Mouse (Mus musculus) c-Kit-positive CD71-negative TER-119-negative erythroid progenitor cells, embryonic 14.5 days (primary cell): ENCODE data around the gene Pask.
A peak's percentile ranks its signal among the peaks of the same experiment; 100 is the strongest.
"Not testable (repeated sequence)": the region's sequence is repeated elsewhere in the genome, so short reads cannot be mapped to it uniquely, and the experiment has no call there.

Source experiments
- DNase-seq: peaks from one replicate; pipeline ENCODE4 v3.0.0-alpha.2; 2013; ENCODE audit warnings: low read depth

The Pask gene

DNA sequence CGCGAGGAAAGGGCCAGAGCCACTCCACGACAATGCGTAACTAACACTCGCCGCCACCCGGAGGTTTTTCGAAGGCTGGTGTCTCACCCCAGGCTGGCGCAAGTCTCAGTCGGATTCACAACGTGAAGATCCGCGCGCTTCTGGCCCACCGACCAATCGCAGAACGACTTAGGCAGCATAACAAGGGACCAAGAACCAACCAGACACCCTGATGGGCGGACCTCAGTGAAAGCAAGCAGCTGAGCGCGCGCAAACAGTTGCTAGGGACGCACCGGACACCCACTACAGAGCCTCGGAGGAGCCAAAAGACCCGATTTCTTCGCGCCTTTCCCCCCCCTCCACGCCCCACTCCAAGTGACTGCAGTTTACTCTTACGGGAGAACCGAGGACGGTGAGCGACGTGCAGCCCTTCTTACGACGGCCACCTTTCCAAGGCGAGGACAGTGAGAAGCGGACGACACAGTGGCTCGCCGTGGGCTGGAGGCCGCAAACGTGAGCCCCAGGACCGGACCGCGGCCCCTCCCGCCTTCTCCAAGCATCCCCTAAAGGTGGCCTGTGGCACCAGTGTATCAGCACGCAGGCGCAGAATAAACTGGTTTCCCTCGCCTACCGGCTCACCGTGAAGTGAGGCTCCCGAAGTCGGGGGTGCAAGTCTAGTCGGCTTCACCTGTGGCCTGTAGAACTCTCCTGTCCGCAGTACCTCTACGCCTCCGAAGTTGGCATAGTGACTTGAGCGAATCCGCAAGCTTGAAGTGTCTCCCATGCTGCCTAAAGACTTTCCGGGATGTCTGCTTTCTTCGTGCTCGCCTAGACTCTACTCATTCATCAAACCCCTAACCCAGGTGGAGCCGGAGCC is at the start of gene Pask, which contains the start of gene Ppp1r7:
Gene Pask (minus strand): TSS at position 835 of the 856 bp plus-strand sequence.
Gene Ppp1r7 (plus strand): TSS at position 207 of the 856 bp plus-strand sequence.
- peak; percentile 94 for DNase-seq

DNA sequence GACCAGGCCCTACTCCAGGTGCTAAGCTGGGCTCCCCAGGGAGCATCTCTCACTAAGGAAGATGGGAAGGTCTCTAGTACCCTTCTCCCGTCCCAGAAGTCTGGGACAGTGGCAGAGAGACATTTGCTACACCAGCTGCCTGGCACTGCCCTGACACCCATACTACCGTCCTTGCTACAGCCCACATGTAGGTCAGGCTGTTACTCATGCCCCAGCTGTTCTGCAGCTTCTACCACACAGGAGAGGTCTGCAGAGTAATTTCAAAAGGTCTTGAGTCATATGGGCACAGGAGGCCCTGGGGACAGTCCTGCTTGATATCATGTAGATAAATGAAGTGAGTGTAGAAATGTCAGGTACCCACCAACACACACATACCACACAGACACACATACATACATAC is 45.6 kb upstream of the Pask start:
- DNase-seq: no peak

DNA sequence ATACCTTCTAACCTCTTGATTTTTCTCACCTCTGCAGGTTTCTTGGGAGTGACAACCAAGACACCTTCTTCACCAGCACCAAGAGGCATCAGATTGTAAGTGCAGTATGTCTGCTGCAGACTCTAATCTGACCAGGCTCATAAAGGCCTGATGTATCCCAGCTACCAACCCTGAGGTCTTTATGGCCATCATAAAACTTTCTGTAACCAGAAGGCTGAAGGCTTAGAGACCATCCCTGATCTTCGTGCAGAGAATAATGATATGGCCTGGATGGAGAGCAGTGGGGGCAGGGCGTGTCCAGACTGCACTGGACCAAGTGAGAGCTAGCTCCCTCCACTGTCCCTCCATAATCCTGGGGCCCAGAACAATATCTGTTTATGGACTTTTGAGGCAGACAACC is 43.9 kb upstream of the Pask start:
- no peak for DNase-seq

DNA sequence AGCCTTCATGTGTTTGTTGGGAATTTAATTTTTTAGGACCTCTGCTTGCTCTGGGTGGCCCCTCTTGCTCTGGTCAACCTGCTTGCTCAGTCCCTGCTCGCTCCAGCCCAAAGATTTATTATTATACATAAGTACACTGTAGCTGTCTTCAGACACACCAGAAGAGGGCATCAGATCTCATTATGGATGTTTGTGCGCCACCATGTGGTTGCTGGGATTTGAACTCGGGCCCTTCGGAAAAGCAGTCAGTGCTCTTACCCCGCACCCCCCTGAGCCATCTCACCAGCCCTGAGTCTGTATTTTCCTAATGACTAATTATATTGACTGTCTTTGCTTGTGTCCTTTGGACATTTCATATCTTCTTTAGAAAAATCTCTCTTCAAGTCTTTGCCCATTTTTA is 35.8 kb upstream of the Pask start:
- no peak for DNase-seq

DNA sequence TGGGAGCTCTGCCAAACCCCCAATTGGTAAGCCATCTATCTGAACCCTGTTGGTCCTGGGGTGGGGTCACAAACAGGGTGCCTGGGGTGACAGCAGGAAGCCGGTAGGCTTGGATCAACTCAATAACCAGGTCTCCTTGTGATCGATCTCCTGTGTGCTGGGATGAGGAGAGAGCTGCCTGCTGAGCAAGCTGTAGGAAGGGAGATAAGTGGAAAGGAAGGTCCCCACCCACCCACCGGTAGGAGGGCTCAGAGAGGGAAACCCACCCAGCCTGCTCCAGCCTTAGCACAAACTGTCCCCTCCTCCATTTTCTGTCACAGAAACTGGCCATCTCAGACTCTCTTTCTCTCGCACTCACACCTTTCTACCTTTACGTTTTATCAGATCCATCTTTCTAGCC is 34.0 kb upstream of the Pask start:
- no peak for DNase-seq

DNA sequence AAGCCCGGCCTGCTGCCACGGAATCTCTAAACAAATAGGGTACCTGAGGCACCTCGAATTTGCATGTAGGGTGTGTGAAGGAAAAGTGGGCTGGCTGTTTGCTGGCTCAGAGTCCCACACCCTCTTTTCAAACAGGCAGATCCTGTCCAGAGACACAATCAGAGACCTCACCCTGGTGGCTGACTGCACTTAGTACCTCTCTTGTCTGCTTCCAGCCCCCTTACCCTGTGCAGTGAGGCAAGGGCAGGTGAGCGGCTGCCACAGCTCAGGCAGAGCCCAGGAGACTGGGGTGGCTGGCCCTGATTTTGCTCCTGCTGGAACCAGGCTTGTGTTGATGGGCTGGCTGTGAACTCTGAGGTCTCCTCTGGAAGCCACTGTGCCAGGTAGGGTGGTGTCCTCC is 30.4 kb upstream of the Pask start, which contains the start of gene Ano7:
Gene Ano7 (plus strand): TSS at position 266 of the 400 bp plus-strand sequence.
- no peak for DNase-seq

DNA sequence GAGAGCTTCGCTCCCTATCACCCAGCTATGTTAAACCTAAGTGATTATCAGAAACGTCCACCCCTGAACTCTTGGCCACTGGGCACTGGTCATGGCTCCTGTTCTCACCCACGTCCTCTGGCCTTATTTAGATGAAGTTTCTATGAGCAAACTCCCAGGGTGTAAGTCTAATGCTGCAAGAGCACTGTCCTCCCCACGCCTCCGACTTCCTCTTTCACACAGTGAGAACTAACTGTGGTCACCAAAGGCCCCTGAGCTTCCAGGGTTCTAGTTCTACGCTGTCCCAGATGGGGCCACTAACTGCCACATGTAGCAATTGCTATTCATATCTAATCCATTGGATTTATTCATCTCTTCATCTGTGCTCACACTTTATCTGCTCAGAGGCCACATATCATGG is 22.4 kb upstream of the Pask start:
- DNase-seq: peak; percentile 13

DNA sequence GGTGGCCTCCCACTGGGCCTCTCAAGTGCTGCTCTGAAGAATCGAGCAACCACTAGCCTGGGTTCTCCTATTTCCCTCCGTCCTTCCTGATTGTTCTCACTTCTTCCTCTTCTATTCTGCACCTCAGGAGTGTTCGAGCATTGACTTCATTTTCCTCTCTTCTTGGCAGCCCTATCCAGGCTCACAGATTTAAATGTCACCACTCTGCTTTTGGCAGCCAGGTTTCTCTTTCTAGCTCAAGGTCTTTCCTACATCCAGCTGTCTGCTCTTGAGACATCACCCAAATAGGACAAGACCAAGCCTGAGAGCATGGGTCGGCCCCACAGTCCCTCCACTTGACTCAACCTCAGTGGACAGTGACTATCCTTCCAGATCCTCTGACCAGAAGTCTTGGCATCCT is 19.4 kb upstream of the Pask start:
- no peak for DNase-seq

DNA sequence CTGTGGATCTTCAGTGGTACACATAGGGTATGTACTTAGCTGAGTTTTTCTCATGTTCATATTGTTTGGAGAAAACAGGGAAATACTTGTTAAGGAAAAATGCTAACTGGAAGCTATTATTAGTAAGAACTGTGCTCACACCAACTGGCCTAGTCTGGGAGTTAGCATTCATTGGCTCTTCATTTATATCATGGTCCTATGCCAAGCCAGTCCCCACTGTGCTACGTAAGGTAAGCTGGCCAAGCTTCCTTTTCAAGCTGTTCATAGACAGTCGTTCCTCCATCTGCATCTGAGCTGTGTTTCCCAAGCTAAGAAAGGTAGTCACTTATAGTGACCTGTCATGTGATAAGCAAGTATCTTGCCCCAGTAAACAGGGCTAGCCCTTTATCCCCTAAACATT is 9.4 kb upstream of the Pask start:
- DNase-seq: no peak

DNA sequence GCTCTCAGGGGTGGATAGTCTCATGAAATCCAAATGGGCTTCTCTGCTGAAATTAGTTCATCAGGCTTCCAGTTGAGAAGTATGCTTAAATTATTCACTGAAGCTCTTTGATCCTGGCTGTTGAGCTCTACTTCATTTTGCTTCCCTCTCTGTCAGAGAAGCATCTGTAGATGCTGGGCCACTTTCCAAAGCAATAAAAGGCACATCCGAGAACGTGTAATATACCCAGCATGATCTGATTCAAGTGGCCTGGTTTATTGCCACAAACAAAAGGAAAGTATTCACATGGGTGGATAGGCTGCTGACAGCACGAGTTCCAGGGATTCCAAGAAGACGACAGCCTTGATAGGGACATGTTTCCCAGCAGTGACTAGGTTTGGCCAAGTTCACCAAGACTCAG is 6.4 kb upstream of the Pask start:
- no peak for DNase-seq

DNA sequence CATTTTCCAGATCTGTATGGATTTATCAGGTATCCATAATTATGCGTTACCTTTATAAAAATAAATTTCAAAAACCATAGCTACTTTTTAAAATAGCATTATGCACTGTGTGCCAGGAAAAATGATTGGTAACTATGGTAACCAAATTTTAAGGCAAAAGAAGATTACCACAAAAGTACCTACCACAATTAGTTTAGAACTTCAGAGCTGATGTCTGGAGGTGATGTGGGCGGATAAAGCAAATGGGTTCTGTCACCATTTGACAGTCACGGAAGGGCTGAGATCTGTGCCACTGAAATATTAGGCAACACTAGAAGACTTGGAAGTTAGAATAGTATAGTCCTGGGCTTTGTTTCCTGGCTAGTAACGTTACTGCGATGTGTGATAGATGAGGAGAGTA is 3.9 kb upstream of the Pask start:
- no peak for DNase-seq

DNA sequence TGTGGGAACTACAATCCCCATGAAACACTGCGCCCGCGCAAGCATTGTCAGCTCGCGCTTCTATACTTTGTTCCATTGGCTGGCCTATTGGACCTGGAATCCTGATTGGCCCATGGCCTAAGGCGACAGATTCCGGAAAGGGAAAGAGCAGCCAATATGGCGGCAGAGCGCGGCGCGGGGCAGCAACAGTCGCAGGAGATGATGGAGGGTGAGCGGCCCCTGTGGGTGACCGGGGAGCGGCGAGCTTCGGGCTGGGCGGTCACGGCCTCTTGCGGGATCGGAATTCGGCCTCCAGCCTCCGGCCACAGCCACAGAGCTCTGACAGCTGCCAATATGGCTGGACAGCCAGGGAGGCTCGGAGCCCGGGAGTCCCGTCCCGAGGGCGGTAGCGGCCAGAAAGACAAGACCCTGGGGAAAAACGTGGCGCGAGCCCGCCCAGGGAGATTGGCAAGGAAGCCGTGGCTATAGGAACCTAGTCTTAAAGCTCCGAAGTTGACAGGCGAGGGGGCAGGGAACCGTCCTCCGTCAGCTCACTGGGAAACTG is 294 bp upstream of the Pask start:
- DNase-seq: peak; percentile 89

DNA sequence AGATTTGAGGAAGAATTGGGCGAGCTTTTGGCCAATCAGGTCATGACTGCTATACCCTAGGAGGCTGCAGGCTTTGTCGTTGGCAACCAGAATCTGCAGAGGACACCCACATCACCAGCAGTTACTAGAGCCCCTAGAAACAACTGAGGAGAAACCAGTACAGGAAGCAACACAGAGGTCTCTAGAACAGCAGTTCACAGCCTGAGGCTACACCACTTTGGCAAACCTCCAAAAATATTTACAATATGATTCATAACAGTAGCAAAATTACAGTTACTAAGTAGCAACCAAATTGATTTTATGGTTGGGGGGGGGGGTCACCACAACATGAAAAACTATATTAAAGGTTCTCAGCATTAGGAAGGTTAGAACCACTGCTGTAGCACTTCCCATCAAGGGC is 8.7 kb downstream of the Pask start:
- DNase-seq: no peak

DNA sequence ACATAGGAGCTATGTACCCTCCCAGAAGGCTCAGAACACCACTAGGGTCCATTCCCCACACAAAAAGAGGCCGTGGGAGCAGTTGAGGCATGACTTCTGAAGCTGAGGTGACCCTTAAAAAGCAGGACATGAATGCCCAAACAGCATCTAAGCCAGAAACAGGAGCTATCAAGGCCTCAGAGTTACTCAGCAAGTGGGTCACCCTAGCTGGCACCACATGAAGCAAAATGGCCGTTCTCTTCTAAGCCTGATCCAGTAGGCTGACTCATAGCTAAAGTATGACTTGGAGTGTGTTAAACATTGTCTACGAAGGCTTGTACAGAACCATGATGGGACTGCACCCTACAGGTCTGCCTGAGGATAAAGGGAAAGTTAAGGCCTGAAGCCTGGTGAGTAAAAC is 16.8 kb downstream of the Pask start:
- no peak for DNase-seq

DNA sequence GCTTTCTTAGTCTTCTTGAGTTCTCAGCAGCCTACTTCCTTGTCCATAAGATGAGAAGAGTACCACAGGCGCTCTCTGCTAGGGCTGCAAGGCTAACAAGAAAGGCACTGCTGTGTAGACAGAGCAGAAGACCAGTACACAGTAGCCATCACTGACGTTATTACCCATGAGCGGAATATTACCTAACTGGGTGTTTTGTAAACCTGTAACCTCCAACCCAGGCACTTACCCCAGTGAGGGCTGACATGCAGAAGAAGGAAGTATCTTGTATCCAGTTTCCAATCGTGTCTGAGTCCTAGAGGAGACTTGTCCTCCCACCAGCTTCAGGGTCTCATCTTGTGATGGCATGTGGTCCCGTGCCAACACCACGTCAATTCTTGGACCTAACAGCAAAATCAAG is 19.3 kb downstream of the Pask start:
- no peak for DNase-seq

DNA sequence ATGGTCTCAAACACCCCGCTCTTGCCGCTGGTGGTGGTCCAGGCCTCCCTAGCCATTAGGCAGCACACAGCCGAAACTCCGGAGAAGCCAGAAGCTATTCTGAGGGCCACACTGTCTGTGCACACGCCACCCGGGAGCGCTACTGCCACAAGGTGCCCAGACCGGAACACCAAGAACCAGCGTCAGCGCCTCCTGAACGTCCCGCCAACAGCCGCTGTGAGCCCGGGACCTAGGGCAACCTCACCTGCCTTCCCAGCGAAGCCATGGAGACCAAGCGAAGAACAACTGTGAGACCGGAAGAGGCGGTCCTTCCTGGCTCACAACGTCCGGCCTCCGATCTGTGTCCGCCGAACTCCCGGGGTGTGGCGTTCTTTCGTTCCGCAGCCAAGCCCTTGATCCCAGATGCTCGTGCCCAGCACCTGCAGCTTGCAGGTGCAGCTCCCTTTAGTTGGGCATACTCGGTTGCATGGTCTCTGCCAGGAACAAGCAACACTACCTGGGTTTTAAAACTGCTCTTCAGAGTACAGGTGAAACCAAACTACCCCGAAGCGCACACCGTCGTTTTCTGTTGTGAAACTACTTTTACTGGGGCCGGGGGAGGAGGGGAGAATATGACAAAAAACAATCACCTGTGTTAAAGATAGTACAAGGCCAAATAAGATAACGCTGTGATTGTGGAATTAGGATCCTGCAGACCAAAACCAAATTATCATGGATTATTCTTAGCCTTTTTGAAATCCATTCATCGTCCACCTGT is 37.5 kb downstream of the Pask start, which contains the start of gene Mterf4:
Gene Mterf4 (minus strand): TSS at position 335 of the 757 bp plus-strand sequence.
- DNase-seq: peak; percentile 65

DNA sequence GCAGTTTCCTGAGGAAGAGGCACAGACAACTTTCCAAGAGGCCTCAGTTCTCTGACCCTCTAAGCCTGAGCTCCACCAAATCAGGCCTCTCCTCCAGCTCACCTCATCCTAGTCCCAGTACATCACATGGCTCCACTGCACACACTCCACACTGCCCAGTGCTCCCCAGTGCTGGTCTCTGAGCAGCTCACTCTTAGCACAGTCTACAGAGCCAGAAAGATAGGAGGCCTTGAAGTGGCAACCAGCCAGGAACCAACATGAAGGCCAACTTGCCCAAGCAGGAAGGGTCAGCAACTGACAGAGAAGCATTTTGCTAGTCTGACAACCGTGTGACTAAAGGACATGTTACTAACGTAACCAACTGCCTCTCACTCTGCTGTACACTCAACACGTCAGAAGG is 42.7 kb downstream of the Pask start:
- DNase-seq: no peak

DNA sequence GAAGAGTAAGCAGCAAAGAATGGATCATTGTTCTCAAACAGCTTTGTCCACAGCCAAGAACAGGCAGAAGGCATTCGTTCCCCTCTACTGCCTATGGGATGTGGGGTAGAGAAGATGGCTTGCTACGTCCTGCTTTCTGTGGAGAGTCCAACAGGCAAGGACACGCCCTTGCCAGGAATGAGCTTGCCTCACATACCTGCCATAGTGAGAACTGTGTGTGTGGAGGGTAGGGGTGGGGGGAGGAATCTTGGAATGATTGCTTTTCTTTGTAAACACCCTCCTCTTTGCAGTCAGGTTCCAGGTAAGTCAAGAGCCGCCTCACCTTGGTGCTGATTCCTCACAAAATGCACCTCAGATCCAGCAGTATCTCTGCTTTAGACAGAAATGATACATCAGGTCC is 43.5 kb downstream of the Pask start:
- DNase-seq: no peak

DNA sequence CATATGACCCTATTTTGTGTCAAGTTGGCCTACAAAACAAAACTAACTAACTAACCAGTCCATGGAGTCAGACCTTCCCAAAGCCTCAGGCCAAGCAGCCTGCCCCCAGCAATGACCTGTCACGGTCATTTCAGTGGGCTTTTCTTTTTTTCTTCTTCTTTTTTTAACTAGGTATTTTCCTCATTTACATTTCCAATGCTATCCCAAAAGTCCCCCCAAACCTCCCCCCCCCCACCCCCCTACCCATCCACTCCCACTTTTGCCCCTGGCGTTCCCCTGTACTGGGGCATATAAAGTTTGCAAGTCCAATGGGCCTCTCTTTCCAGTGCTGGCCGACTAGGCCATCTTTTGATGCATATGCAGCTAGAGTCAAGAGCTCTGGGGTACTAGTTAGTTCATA is 48.8 kb downstream of the Pask start:
- DNase-seq: not testable (repeated sequence)

DNA sequence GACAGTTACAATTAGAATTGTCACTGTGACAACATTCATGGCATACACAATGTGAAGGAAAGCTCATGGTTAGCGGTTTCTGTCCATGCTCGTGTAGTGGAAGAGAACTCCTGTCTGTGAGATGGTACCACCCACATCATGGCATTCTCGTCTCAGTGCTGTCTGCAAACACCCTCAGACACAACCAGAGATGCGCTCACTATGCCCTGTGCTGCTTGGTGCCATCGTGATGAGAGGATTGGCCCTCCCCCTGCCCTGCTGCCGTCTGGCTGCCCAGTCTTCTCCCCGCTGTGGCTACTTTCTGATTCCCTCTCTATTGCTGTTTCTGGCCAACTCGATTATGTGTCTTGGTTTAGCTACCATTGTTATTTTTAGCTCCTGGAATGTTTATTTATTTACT is 51.3 kb downstream of the Pask start:
- no peak for DNase-seq

DNA sequence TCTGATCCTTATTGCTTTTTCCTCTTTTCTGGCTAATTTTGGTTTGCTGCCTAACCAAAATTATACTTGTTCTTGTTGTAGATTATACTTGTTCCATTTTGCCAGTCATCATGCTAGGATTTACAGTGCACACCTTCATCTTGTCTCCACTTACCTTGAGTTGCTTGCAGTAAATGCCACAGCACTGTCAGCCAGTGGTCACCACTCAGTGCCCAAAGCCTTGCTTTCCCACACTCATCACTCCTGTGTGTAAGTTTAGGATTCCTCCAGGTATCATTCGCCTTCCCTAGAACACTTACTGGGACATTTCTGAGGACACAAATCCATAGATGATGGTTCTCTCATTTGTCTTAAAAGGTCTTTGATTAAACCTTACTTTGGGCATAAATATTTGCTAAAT is 51.7 kb downstream of the Pask start:
- DNase-seq: no peak

DNA sequence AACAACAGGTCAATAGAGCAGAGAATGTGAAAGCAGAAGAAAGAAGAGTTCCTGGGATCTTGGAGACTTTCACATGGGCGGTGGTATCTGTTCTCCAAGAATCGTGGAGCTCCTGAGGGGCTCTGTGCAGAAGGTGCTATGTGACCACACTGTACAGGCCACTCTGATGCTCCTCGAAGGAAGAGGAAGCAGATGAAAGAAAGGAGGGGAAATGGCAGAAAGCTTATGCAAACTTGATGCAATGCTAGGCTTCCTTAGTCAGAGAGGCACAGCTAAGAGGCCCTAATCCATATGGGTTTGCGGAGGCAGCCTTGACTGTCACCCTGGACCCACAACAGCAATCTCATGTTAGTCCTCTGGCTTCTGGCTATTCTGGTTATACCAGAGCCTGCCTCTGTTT is 52.3 kb downstream of the Pask start:
- no peak for DNase-seq

DNA sequence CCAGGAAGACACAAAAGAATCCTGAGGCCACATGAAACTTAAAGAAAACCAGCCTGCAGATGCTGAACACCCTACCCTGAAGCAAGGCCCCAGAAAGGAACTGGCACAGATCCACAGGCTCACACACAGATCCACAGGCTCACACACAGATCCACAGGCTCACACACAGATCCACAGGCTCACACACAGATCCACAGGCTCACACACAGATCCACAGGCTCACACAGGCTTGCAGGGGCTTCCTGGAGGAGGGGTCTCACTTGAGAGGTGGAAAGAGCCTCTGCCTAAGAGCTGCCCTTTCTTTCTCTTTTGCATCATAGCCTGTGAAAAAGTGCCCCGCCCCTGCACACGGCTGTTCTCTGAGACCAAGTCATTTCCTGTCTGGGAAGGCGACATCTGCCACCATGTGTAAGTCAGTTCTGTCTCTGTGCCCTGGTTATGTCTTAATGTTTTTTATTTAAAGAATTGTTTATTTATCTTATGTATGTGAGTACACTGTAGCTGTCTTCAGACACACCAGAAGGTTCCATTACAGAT is 53.5 kb downstream of the Pask start:
- no peak for DNase-seq
